Mouse (Mus musculus): ENCODE results near the gene Ticrr. TPM values are rescaled to one million over a fixed set of nuclear protein-coding genes. Genes with fewer than 3 reads are reported as not detected.

Gene Ticrr
- total and polyA plus RNA-seq, 2 experiments, result under 0.01 to 0.04 TPM

GRCm38 (mm10) chr7:79617418-79617817, 42.6 kb upstream of the Ticrr start, which contains the start of gene Rhcg:
Gene Rhcg, minus strand, starts transcription at chr7:79617657.
- no peak within 1 kb of the TSS for H3K4me3 ChIP-seq (ENCODE audit: insufficient read depth, low read depth, low read length)
- DNase-seq (ENCODE audit: extremely low read depth, low read depth, low spot score), result no peak
- no peak for TF ChIP-seq CTCF (IDR thresholded peaks at IDR 0.05; ENCODE audit: low read depth, low read length)
- TF ChIP-seq POLR2A (IDR thresholded peaks at IDR 0.05; ENCODE audit: extremely low read depth, insufficient read depth, low read length), result no peak
- no peaks in the 10 kb centered on the region for H3K79me2 ChIP-seq (ENCODE audit: control insufficient read depth, insufficient read depth, low read length)
- no peak within 1 kb of the TSS for H3K9ac ChIP-seq (ENCODE audit: low read depth, low read length)
- 14% methylated on average over 33 of the region's 33 CpGs for WGBS
- no peaks in the 10 kb centered on the region for H3K36me3 ChIP-seq (ENCODE audit: control insufficient read depth, insufficient read depth, low read length)
- no peaks in the 10 kb centered on the region for H3K27me3 ChIP-seq (ENCODE audit: control insufficient read depth, insufficient read depth, low read length)
- H3K27ac ChIP-seq (replicated peaks; ENCODE audit: insufficient read depth, low read depth, low read length), result no peak within 1 kb of the TSS
- H3K4me1 ChIP-seq (ENCODE audit: control insufficient read depth, insufficient read depth, low read length), result no peaks in the 10 kb centered on the region

DNA sequence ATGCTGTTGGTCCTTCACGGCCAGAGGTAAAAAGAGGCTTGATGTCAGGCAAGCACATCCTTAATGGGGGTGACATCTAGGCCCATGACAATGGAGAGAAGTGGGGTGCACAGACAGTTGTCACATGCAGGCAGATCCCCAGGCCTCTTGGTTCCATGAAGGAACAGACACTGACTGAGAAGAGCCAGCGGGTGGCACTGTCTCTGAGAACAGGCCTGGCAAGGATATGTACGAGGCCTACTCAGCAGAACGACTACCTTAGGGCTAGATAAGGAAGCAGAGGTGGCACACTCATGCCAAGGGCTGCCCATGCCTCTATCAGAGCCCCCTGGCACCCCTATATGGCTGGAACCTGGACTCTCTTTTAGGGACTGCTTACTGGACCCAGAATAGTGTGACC, 40.5 kb upstream of the Ticrr start:
- H3K27me3 ChIP-seq (ENCODE audit: control insufficient read depth, insufficient read depth, low read length), result no peaks in the 10 kb centered on the region
- WGBS, result 70% methylated on average over 4 of the region's 4 CpGs
- no peak for DNase-seq (ENCODE audit: extremely low read depth, low read depth, low spot score)

GRCm38 (mm10) chr7:79623086-79623485, 36.9 kb upstream of the Ticrr start:
- Histone ChIP-seq H3K4me1 (ENCODE audit: control insufficient read depth, insufficient read depth, low read length) (no peaks in the 10 kb centered on the region), H3K36me3 (ENCODE audit: control insufficient read depth, insufficient read depth, low read length) (no peaks in the 10 kb centered on the region), H3K9ac (ENCODE audit: low read depth, low read length) (no peak overlapping the region), H3K4me3 (ENCODE audit: insufficient read depth, low read depth, low read length) (no peak overlapping the region), H3K79me2 (ENCODE audit: control insufficient read depth, insufficient read depth, low read length) (no peaks in the 10 kb centered on the region), H3K27me3 (ENCODE audit: control insufficient read depth, insufficient read depth, low read length) (no peaks in the 10 kb centered on the region), H3K27ac (replicated peaks; ENCODE audit: insufficient read depth, low read depth, low read length) (no peak overlapping the region)
- no peak for TF ChIP-seq CTCF (IDR thresholded peaks at IDR 0.05; ENCODE audit: low read depth, low read length)
- no peak for TF ChIP-seq POLR2A (IDR thresholded peaks at IDR 0.05; ENCODE audit: extremely low read depth, insufficient read depth, low read length)
- 63% methylated on average over 8 of the region's 8 CpGs for WGBS
- no peak for DNase-seq (ENCODE audit: extremely low read depth, low read depth, low spot score)

More for the DNA sequence above, 40.5 kb upstream of the Ticrr start:
- no peaks in the 10 kb centered on the region for H3K4me1 ChIP-seq (ENCODE audit: control insufficient read depth, insufficient read depth, low read length)
- no peaks in the 10 kb centered on the region for H3K79me2 ChIP-seq (ENCODE audit: control insufficient read depth, insufficient read depth, low read length)
- no peaks in the 10 kb centered on the region for H3K36me3 ChIP-seq (ENCODE audit: control insufficient read depth, insufficient read depth, low read length)
- H3K9ac ChIP-seq (ENCODE audit: low read depth, low read length), result no peak overlapping the region
- TF ChIP-seq CTCF (IDR thresholded peaks at IDR 0.05; ENCODE audit: low read depth, low read length) (no peak), POLR2A (IDR thresholded peaks at IDR 0.05; ENCODE audit: extremely low read depth, insufficient read depth, low read length) (no peak)
- no peak overlapping the region for H3K4me3 ChIP-seq (ENCODE audit: insufficient read depth, low read depth, low read length)
- H3K27ac ChIP-seq (replicated peaks; ENCODE audit: insufficient read depth, low read depth, low read length), result no peak overlapping the region

- Histone ChIP-seq H3K36me3 (ENCODE audit: control insufficient read depth, insufficient read depth, low read length) (no peaks in the 10 kb centered on the region), H3K27ac (replicated peaks; ENCODE audit: insufficient read depth, low read depth, low read length) (no peak overlapping the region), H3K79me2 (ENCODE audit: control insufficient read depth, insufficient read depth, low read length) (no peaks in the 10 kb centered on the region), H3K4me3 (ENCODE audit: insufficient read depth, low read depth, low read length) (no peak overlapping the region), H3K9ac (ENCODE audit: low read depth, low read length) (no peak overlapping the region), H3K27me3 (ENCODE audit: control insufficient read depth, insufficient read depth, low read length) (no peaks in the 10 kb centered on the region), H3K4me1 (ENCODE audit: control insufficient read depth, insufficient read depth, low read length) (no peaks in the 10 kb centered on the region)
- WGBS, result 88% methylated on average over 5 of the region's 5 CpGs
- DNase-seq (ENCODE audit: extremely low read depth, low read depth, low spot score), result no peak
- no peak for TF ChIP-seq CTCF (IDR thresholded peaks at IDR 0.05; ENCODE audit: low read depth, low read length)
- TF ChIP-seq POLR2A (IDR thresholded peaks at IDR 0.05; ENCODE audit: extremely low read depth, insufficient read depth, low read length), result no peak
Measured at GRCm38 (mm10) chr7:79626170-79626569, 33.8 kb upstream of the Ticrr start.

GRCm38 (mm10) chr7:79628271-79628913, 31.6 kb upstream of the Ticrr start:
- H3K27ac ChIP-seq (replicated peaks; ENCODE audit: insufficient read depth, low read depth, low read length), result no peak overlapping the region
- 38% methylated on average over 4 of the region's 4 CpGs for WGBS

GRCm38 (mm10) chr7:79631773-79632348, 28.1 kb upstream of the Ticrr start:
- Histone ChIP-seq H3K4me3 (ENCODE audit: insufficient read depth, low read depth, low read length) (no peak overlapping the region), H3K9ac (ENCODE audit: low read depth, low read length) (no peak overlapping the region), H3K4me1 (ENCODE audit: control insufficient read depth, insufficient read depth, low read length) (no peaks in the 10 kb centered on the region), H3K79me2 (ENCODE audit: control insufficient read depth, insufficient read depth, low read length) (no peaks in the 10 kb centered on the region), H3K27me3 (ENCODE audit: control insufficient read depth, insufficient read depth, low read length) (no peaks in the 10 kb centered on the region), H3K27ac (replicated peaks; ENCODE audit: insufficient read depth, low read depth, low read length) (no peak overlapping the region), H3K36me3 (ENCODE audit: control insufficient read depth, insufficient read depth, low read length) (no peaks in the 10 kb centered on the region)
- 45% methylated on average over 13 of the region's 13 CpGs for WGBS
- TF ChIP-seq CTCF (IDR thresholded peaks at IDR 0.05; ENCODE audit: low read depth, low read length), result no peak
- no peak for DNase-seq (ENCODE audit: extremely low read depth, low read depth, low spot score)

More at GRCm38 (mm10) chr7:79628271-79628913, 31.6 kb upstream of the Ticrr start:
- H3K27me3 ChIP-seq (ENCODE audit: control insufficient read depth, insufficient read depth, low read length), result no peaks in the 10 kb centered on the region
- TF ChIP-seq POLR2A (IDR thresholded peaks at IDR 0.05; ENCODE audit: extremely low read depth, insufficient read depth, low read length) (no peak), CTCF (IDR thresholded peaks at IDR 0.05; ENCODE audit: low read depth, low read length) (no peak)
- no peaks in the 10 kb centered on the region for H3K79me2 ChIP-seq (ENCODE audit: control insufficient read depth, insufficient read depth, low read length)
- DNase-seq (ENCODE audit: extremely low read depth, low read depth, low spot score), result no peak
- no peak overlapping the region for H3K4me3 ChIP-seq (ENCODE audit: insufficient read depth, low read depth, low read length)
- H3K9ac ChIP-seq (ENCODE audit: low read depth, low read length), result no peak overlapping the region
- H3K4me1 ChIP-seq (ENCODE audit: control insufficient read depth, insufficient read depth, low read length), result no peaks in the 10 kb centered on the region
- H3K36me3 ChIP-seq (ENCODE audit: control insufficient read depth, insufficient read depth, low read length), result no peaks in the 10 kb centered on the region

Measured in liver, adult 2 months (tissue).